ENCODE assay signal across 9 mouse cellular contexts in genomic region chr19:29418661-29419115, GRCm38 (mm10). TPM values are rescaled to one million over a fixed set of nuclear protein-coding genes. Genes with fewer than 3 reads are reported as not detected.
DNase-seq lines count a peak whose midpoint lies in the region; ATAC-seq and TF ChIP-seq lines count a peak whose summit lies in the region.
"Had no signal": no experiment of that assay in that cellular context is flagged by ENCODE, and none has a peak within 500 bp of the region (broad histone marks: within the 10 kb centered on the region; RNA-seq: fewer than 3 reads in every experiment).

No protein-coding gene starts in this region.

- no peak overlapping the region for H3K27ac ChIP-seq in kidney, postnatal 0 days

- no peak for DNase-seq in G1E (ENCODE audit: low spot score)
- DNase-seq in kidney, postnatal 0 days (ENCODE audit: low spot score), result peak; percentile 32
- no peak for DNase-seq in left cerebral cortex, postnatal 25 days (ENCODE audit: low spot score in 2 of 2)
- no peak for DNase-seq in layer of hippocampus, adult 18-20 months (ENCODE audit: low spot score in 2 of 2)
- no peak for DNase-seq in spleen, adult 12 weeks (ENCODE audit: low spot score)
- DNase-seq in layer of hippocampus, postnatal 36 days, result no peak

- intact Hi-C loops in left cerebral cortex, postnatal 25 days (cut with DNase I), result no loop called here

- H3K36me3 ChIP-seq in G1E (replicated peaks), result no peaks in the 10 kb centered on the region
- H3K36me3 ChIP-seq in kidney, postnatal 0 days (ENCODE audit: insufficient read depth, low read length), result no peaks in the 10 kb centered on the region

- no peak overlapping the region; the same call in 1 of the 2 replicates for H3K4me3 ChIP-seq in G1E (ENCODE audit: low read depth, low read length)
- H3K4me3 ChIP-seq in kidney, postnatal 0 days (replicated peaks; ENCODE audit: low read depth, low read length), result no peak overlapping the region

- H3K4me2 ChIP-seq in kidney, postnatal 0 days (ENCODE audit: low read length), result no peak overlapping the region

- 24% methylated on average over 9 of the region's 9 CpGs for WGBS in kidney, postnatal 0 days

- H3K27me3 ChIP-seq in G1E (ENCODE audit: insufficient read depth, low read length), result no peaks in the 10 kb centered on the region
- H3K27me3 ChIP-seq in kidney, postnatal 0 days (ENCODE audit: insufficient read depth, low read length), result no peaks in the 10 kb centered on the region

- peak; percentile 71 for ATAC-seq in G1E (ENCODE audit: extremely low read depth, insufficient number of reproducible peaks, low FRiP score, poor library complexity, severe bottlenecking)
- peak; percentile 73 for ATAC-seq in common myeloid progenitor, adult 5-6 weeks (replicated peaks; ENCODE audit: low read depth, poor library complexity, severe bottlenecking)
- no peak for ATAC-seq in kidney, postnatal 0 days (replicated peaks; ENCODE audit: low FRiP score, low read depth)
- peak; percentile 51 for ATAC-seq in megakaryocyte progenitor cell, adult 5-6 weeks (replicated peaks; ENCODE audit: poor library complexity)

- H3K4me1 ChIP-seq in G1E (ENCODE audit: insufficient read depth, low read depth, low read length), result peaks cover 71% of the 10 kb centered on the region
- H3K4me1 ChIP-seq in kidney, postnatal 0 days (replicated peaks; ENCODE audit: insufficient read depth, low read length), result 0 out of 2 replicates have a peak, but pooled peaks cover 2% of the 10 kb centered on the region

- H3K9me3 ChIP-seq in G1E (replicated peaks), result no peaks in the 10 kb centered on the region
- H3K9me3 ChIP-seq in kidney, postnatal 0 days (replicated peaks; ENCODE audit: low read length), result no peaks in the 10 kb centered on the region

- TF ChIP-seq CTCF in G1E (IDR thresholded peaks at IDR 0.05; ENCODE audit: low read depth, low read length), result no peak
- no peak for TF ChIP-seq CTCF in kidney, postnatal 0 days (IDR thresholded peaks at IDR 0.05; ENCODE audit: low read depth)

- no peak overlapping the region for H3K9ac ChIP-seq in kidney, postnatal 0 days (ENCODE audit: low read depth, low read length)

RNA-seq across cellular contexts. Expression of gene Pdcd1lg2, which starts 8.0 kb away (rescaled TPM):
- total RNA-seq in G1E (2014; fragmentation: Nextera tagmentation), result 2.0 and 2.5 TPM in 2 replicates
- total RNA-seq in G1E (2017), result 8.8 and 10.5 TPM in 2 replicates
- polyA plus RNA-seq in G1E (2012), result 0.10 and 0.16 TPM in 2 replicates
- 0.27 and 1.7 TPM in 2 replicates for total RNA-seq in common myeloid progenitor, adult 5-6 weeks (2017)
- polyA plus RNA-seq in kidney, postnatal 0 days (2015; fragmentation: Nextera tagmentation; extraction: Ambion mirVana), result not detected in 2 replicates
- total RNA-seq in megakaryocyte progenitor cell, adult 5-6 weeks (2015), result not detected in 2 replicates
- not detected in 2 replicates for total RNA-seq in megakaryocyte progenitor cell, adult 5-6 weeks (2017)
- under 1 TPM in 1 of 2 experiments, not detected in 1; 0.21 TPM for total RNA-seq in left cerebral cortex, postnatal 25 days (2021)
- not detected for total RNA-seq in layer of hippocampus, adult 18-20 months (2021)
- not detected for total RNA-seq in layer of hippocampus, postnatal 36 days (2021)
- polyA plus RNA-seq: limb, embryonic 14.5 days had no signal

RNA-seq across cellular contexts. Expression of gene Cd274, which starts 51.4 kb away (rescaled TPM):
- total RNA-seq in G1E (2014; fragmentation: Nextera tagmentation), result 15.1 and 18.4 TPM in 2 replicates
- total RNA-seq in G1E (2017), result 37.1 and 40.8 TPM in 2 replicates
- 0.29 and 0.56 TPM in 2 replicates for polyA plus RNA-seq in G1E (2012)
- total RNA-seq in common myeloid progenitor, adult 5-6 weeks (2017), result 6.5 and 12.3 TPM in 2 replicates
- 0.18 and 0.33 TPM in 2 replicates for polyA plus RNA-seq in kidney, postnatal 0 days (2015; fragmentation: Nextera tagmentation; extraction: Ambion mirVana)
- total RNA-seq in megakaryocyte progenitor cell, adult 5-6 weeks (2015), result 7.7 and 12.5 TPM in 2 replicates
- 4.3 and 5.8 TPM in 2 replicates for total RNA-seq in megakaryocyte progenitor cell, adult 5-6 weeks (2017)
- under 1 TPM; 0.53 to 0.80 TPM for total RNA-seq in left cerebral cortex, postnatal 25 days (2021)
- total RNA-seq in layer of hippocampus, adult 18-20 months (2021), result 1 to 10 TPM; 1.2 TPM
- total RNA-seq in layer of hippocampus, postnatal 36 days (2021), result 1 to 10 TPM in 1 of 2 experiments, under 1 TPM in 1; 0.94 to 1.3 TPM

RNA-seq across cellular contexts. Expression of gene Plgrkt, which starts 51.5 kb away (rescaled TPM):
- total RNA-seq in G1E (2014; fragmentation: Nextera tagmentation) (179 and 190 TPM in 2 replicates), G1E (2017) (439 and 475 TPM in 2 replicates)
- 38.2 and 39.8 TPM in 2 replicates for polyA plus RNA-seq in G1E (2012)
- 87.2 and 89.5 TPM in 2 replicates for total RNA-seq in common myeloid progenitor, adult 5-6 weeks (2017)
- polyA plus RNA-seq in kidney, postnatal 0 days (2015; fragmentation: Nextera tagmentation; extraction: Ambion mirVana), result 76.3 and 84.4 TPM in 2 replicates
- 76.3 and 104 TPM in 2 replicates for total RNA-seq in megakaryocyte progenitor cell, adult 5-6 weeks (2015)
- total RNA-seq in megakaryocyte progenitor cell, adult 5-6 weeks (2017), result 69.7 and 79.1 TPM in 2 replicates
- 10 to 100 TPM; 23.2 to 28.9 TPM for total RNA-seq in left cerebral cortex, postnatal 25 days (2021)
- 10 to 100 TPM; 25.6 to 27.0 TPM for total RNA-seq in layer of hippocampus, adult 18-20 months (2021)
- 10 to 100 TPM; 27.9 to 32.1 TPM for total RNA-seq in layer of hippocampus, postnatal 36 days (2021)
